Comparison of ENCODE assay signal across 9 mouse cellular contexts in the genomic region with DNA sequence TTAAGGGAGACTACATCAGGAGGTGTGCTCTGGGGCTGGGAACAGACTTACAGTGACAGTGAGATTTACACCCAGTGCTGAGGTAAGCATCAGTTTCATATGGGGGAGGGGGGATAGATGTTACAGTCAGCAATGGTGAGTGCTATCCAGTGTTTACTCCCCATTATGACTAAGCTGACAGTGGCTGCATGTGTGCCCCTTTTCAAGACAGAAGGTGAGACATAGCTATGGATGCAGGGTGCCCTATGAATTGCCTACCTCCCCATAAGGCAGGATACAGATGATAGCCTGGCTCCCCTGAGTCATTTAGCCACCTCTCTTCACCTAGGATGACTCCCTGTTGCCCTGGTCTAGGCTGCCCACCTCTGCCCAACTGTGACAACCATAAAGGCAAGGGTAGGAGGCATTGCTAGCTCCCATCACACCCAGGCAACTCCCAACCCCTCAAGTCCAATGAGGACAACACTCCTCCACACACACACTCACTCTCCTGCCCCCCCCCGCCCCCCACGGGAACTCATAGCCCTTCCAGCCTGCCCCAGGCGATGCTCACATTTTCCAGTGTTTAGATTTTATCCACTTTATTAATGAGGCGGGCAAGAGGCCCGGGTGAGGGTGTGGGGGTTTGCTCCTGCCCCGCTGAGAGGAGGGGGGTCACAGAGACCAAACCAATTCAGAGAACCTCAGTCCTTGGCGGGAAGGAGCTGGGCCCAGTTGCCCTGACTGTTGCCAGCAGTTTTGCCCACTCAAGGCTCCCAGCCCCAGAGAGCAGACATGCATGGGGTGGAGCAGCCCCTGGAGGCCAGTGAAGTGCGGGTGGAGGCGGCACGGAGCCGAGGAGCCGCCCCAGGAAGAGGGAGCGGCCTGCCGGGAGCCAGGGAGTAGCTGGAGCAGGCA. TPM values are rescaled to one million over a fixed set of nuclear protein-coding genes. Genes with fewer than 3 reads are reported as not detected.
DNase-seq lines count a peak whose midpoint lies in the region; ATAC-seq and TF ChIP-seq lines count a peak whose summit lies in the region.
"Had no signal": no experiment of that assay in that cellular context is flagged by ENCODE, and none has a peak within 500 bp of the region (broad histone marks: within the 10 kb centered on the region; RNA-seq: fewer than 3 reads in every experiment).

Gene Ptger1, plus strand, starts transcription at position 710 of the 897 bp plus-strand sequence.

- H3K4me3 ChIP-seq in left cerebral cortex, adult 2 months, result no peak within 1 kb of the TSS
- no peak within 1 kb of the TSS for H3K4me3 ChIP-seq in embryonic facial prominence, embryonic 11.5 days (ENCODE audit: low read depth, low read length)
- no peak within 1 kb of the TSS for H3K4me3 ChIP-seq in heart, embryonic 11.5 days (ENCODE audit: low read depth, low read length)
- no peak within 1 kb of the TSS for H3K4me3 ChIP-seq in kidney, embryonic 14.5 days (ENCODE audit: low read length)

- TF ChIP-seq CTCF in left cerebral cortex, adult 2 months (IDR thresholded peaks at IDR 0.05), result no peak; the same call in 1 of the 2 replicates

- peaks cover 25% of the 10 kb centered on the region for H3K4me1 ChIP-seq in embryonic facial prominence, embryonic 11.5 days (ENCODE audit: control insufficient read depth, insufficient read depth, low read length)
- peaks cover 34% of the 10 kb centered on the region for H3K4me1 ChIP-seq in heart, embryonic 11.5 days (ENCODE audit: control insufficient read depth, insufficient read depth, low read length)
- peaks cover 58% of the 10 kb centered on the region for H3K4me1 ChIP-seq in kidney, embryonic 14.5 days (ENCODE audit: control insufficient read depth, insufficient read depth, low read length)

- DNase-seq in left cerebral cortex, adult 2 months (ENCODE audit: extremely low spot score in 1 of 2, low spot score in 2 of 2), result no peak
- DNase-seq in left cerebral cortex, adult 9 months (ENCODE audit: low spot score in 2 of 2), result no peak
- no peak for DNase-seq in embryonic facial prominence, embryonic 11.5 days (ENCODE audit: low spot score)
- peak; percentile 30 for DNase-seq in naive thymus-derived CD4-positive, alpha-beta T cell, adult 2 months (ENCODE audit: low read depth)
- no peak for DNase-seq in layer of hippocampus, adult 11-12 months (ENCODE audit: low spot score)

- no peak within 1 kb of the TSS for H3K4me2 ChIP-seq in embryonic facial prominence, embryonic 11.5 days (ENCODE audit: low read depth, low read length)
- H3K4me2 ChIP-seq in heart, embryonic 11.5 days, result no peak within 1 kb of the TSS; the same call in 1 of the 2 replicates
- peak within 1 kb of the TSS; percentile 19 for H3K4me2 ChIP-seq in kidney, embryonic 14.5 days (replicated peaks; ENCODE audit: low read depth, low read length)

- H3K36me3 ChIP-seq in embryonic facial prominence, embryonic 11.5 days (replicated peaks; ENCODE audit: control insufficient read depth, insufficient read depth, low read depth, low read length), result no peaks in the 10 kb centered on the region; the same call in none of the 2 replicates
- peaks cover 5% of the 10 kb centered on the region; the same call in 1 of the 2 replicates for H3K36me3 ChIP-seq in heart, embryonic 11.5 days (ENCODE audit: control insufficient read depth, insufficient read depth, low read length)
- H3K36me3 ChIP-seq in kidney, embryonic 14.5 days (ENCODE audit: control insufficient read depth, insufficient read depth, low read length), result peaks cover 27% of the 10 kb centered on the region

- H3K9me3 ChIP-seq in embryonic facial prominence, embryonic 11.5 days (replicated peaks; ENCODE audit: control insufficient read depth, low read length), result no peaks in the 10 kb centered on the region
- H3K9me3 ChIP-seq in heart, embryonic 11.5 days (replicated peaks; ENCODE audit: control insufficient read depth, low read length), result no peaks in the 10 kb centered on the region
- H3K9me3 ChIP-seq in kidney, embryonic 14.5 days (ENCODE audit: control insufficient read depth, low read length), result no peaks in the 10 kb centered on the region

- intact Hi-C loops in left cerebral cortex, adult 2 months (cut with DNase I), result no loop called here

- no peak for ATAC-seq in embryonic facial prominence, embryonic 11.5 days (replicated peaks; ENCODE audit: insufficient number of reproducible peaks, low FRiP score, low TSS enrichment, low read depth)
- no peak for ATAC-seq in heart, embryonic 11.5 days (replicated peaks; ENCODE audit: insufficient number of reproducible peaks, low FRiP score, low TSS enrichment)
- ATAC-seq in kidney, embryonic 14.5 days (ENCODE audit: low FRiP score, low TSS enrichment), result peak; percentile 8
- ATAC-seq in inflammation-experienced regulatory T-cells, adult 6 months, result no peak
- ATAC-seq: Patski had no signal

- WGBS in embryonic facial prominence, embryonic 11.5 days, result 37% methylated on average over 14 of the region's 14 CpGs
- 25% methylated on average over 14 of the region's 14 CpGs for WGBS in heart, embryonic 11.5 days (ENCODE audit: insufficient replicate concordance)
- 14% methylated on average over 14 of the region's 14 CpGs for WGBS in kidney, embryonic 14.5 days

- H3K27ac ChIP-seq in left cerebral cortex, adult 2 months, result peak within 1 kb of the TSS; percentile 64
- H3K27ac ChIP-seq in embryonic facial prominence, embryonic 11.5 days (replicated peaks; ENCODE audit: low read depth, low read length), result peak within 1 kb of the TSS; percentile 52; the same call in 1 of the 2 replicates
- H3K27ac ChIP-seq in heart, embryonic 11.5 days (ENCODE audit: low read depth, low read length), result no peak within 1 kb of the TSS
- H3K27ac ChIP-seq in kidney, embryonic 14.5 days (ENCODE audit: low read depth, low read length), result peak within 1 kb of the TSS; percentile 76

- peaks cover 6% of the 10 kb centered on the region for H3K27me3 ChIP-seq in embryonic facial prominence, embryonic 11.5 days (ENCODE audit: control insufficient read depth, insufficient read depth, low read length)
- peaks cover 17% of the 10 kb centered on the region for H3K27me3 ChIP-seq in heart, embryonic 11.5 days (ENCODE audit: control insufficient read depth, insufficient read depth, low read length)
- H3K27me3 ChIP-seq in kidney, embryonic 14.5 days (ENCODE audit: control insufficient read depth, insufficient read depth, low read length), result no peaks in the 10 kb centered on the region
- H3K27me3 ChIP-seq: Patski had no signal

- H3K9ac ChIP-seq in embryonic facial prominence, embryonic 11.5 days (replicated peaks; ENCODE audit: low read length), result no peak within 1 kb of the TSS
- 0 out of 2 replicates have a peak within 1 kb of the TSS, but pooled peaks have one; percentile 39 for H3K9ac ChIP-seq in heart, embryonic 11.5 days (ENCODE audit: low read depth, low read length)
- H3K9ac ChIP-seq in kidney, embryonic 14.5 days (ENCODE audit: low read depth, low read length), result peak within 1 kb of the TSS; percentile 31; the same call in 1 of the 2 replicates

RNA-seq across cellular contexts. Expression of gene Ptger1, which starts in this region (rescaled TPM):
- 1 to 10 TPM in 1 of 2 experiments, under 1 TPM in 1; 0.95 to 2.2 TPM for total RNA-seq in left cerebral cortex, adult 2 months (2021)
- 0.27 and 1.9 TPM in 2 replicates for polyA plus RNA-seq in embryonic facial prominence, embryonic 11.5 days (2014; fragmentation: Nextera tagmentation; extraction: Ambion mirVana)
- polyA plus RNA-seq in heart, embryonic 11.5 days (2014; fragmentation: Nextera tagmentation; extraction: Ambion mirVana), result 0.13 and 0.63 TPM in 2 replicates
- polyA plus RNA-seq in kidney, embryonic 14.5 days (2014; fragmentation: Nextera tagmentation; extraction: Ambion mirVana), result 0.97 and 1.3 TPM in 2 replicates
- 1 to 10 TPM in 2 of 3 experiments, under 1 TPM in 1; 0.60 to 1.2 (median 1.1) TPM for polyA plus RNA-seq in inflammation-experienced regulatory T-cells, adult 6 months (2017; shearing (Covaris generic))
